Mouse (Mus musculus): ENCODE measurements around the gene Rai14. TPM values are rescaled to one million over a fixed set of nuclear protein-coding genes. Genes with fewer than 3 reads are reported as not detected.
"Not testable (repeated sequence)": the region's sequence is repeated elsewhere in the genome, so short reads cannot be mapped to it uniquely, and the experiment has no call there.

The Rai14 gene
- total and polyA plus RNA-seq, 3 experiments: not detected

DNA sequence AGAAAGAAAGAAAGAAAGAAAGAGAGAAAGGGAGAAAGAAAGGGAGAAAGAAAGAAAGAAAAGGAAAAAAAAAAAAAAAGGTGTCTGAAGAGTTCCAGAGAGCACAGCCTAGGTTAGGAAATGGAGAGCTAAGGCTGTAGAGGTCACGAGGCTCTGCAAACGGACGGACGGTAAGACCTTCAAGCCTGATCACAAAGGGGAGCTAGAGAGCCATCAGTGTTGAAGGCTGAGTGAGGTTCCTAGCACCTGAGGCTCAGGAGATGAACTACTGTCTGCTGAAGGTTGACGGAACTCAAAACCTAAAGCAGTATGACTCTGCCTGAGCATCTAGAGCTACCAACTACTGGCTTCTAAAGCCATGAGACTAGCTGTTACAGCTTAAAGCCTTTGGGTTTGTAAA is 179.8 kb downstream of the Rai14 start:
- Histone ChIP-seq H3K4me3 (ENCODE audit: control insufficient read depth in 1 of 2, insufficient read depth in 1 of 2, low read depth in 2 of 2, low read length in 2 of 2) (no peak overlapping the region), H3K4me1 (ENCODE audit: control insufficient read depth in 1 of 2, insufficient read depth in 2 of 2, low read length in 2 of 2) (peaks cover 0 to 6% of the 10 kb centered on the region in 2 experiments; a peak in 1 of 4 replicates), H3K79me2 (ENCODE audit: control insufficient read depth, insufficient read depth, low read length, poor library complexity) (no peaks in the 10 kb centered on the region), H3K36me3 (ENCODE audit: control insufficient read depth in 1 of 2, insufficient read depth in 2 of 2, low read length in 2 of 2) (peaks cover 0 to 5% of the 10 kb centered on the region in 2 experiments; a peak in 1 of 4 replicates), H3K27ac (ENCODE audit: control insufficient read depth, low read depth, low read length) (no peak overlapping the region), H3K27me3 (ENCODE audit: control insufficient read depth in 1 of 2, insufficient read depth in 2 of 2, low read length in 2 of 2) (no peaks in the 10 kb centered on the region), H3K9ac (ENCODE audit: control insufficient read depth, low read depth, low read length, poor library complexity, severe bottlenecking) (no peak overlapping the region), H3K9me3 (replicated peaks; ENCODE audit: insufficient read depth, low read length) (no peaks in the 10 kb centered on the region)
- no peak for TF ChIP-seq ZMIZ1 (IDR thresholded peaks at IDR 0.05; ENCODE audit: low read depth, low read length)
- TF ChIP-seq NRF1 (IDR thresholded peaks at IDR 0.05; ENCODE audit: insufficient read depth, low read depth, low read length, poor library complexity, severe bottlenecking): no peak
- TF ChIP-seq POLR2AphosphoS5 (IDR thresholded peaks at IDR 0.05; ENCODE audit: borderline replicate concordance, low read depth, low read length): no peak
- no peak for DNase-seq (ENCODE audit: low read depth, low spot score)

DNA sequence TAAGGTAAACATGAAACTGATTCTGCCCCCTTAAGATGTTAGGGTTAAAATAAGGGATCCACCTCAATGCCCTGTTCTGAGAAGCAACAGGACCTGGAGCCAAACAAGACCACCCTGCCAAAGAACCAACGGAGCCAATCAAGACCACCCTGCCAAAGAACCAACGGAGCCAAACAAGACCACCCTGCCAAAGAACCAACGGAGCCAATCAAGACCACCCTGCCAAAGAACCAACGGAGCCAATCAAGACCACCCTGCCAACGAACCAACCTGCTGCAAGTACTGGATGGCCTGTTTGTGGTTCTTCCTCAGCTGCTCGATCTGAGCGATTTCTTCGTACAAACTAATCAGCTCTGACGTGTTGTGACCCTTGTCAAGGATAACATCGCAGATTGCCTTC is 181.1 kb downstream of the Rai14 start:
- H3K27ac ChIP-seq (ENCODE audit: control insufficient read depth, low read depth, low read length); H3K79me2 ChIP-seq (ENCODE audit: control insufficient read depth, insufficient read depth, low read length, poor library complexity); DNase-seq (ENCODE audit: low read depth, low spot score); H3K4me3 ChIP-seq (ENCODE audit: control insufficient read depth in 1 of 2, insufficient read depth in 1 of 2, low read depth in 2 of 2, low read length in 2 of 2); H3K36me3 ChIP-seq (ENCODE audit: control insufficient read depth in 1 of 2, insufficient read depth in 2 of 2, low read length in 2 of 2); H3K9ac ChIP-seq (ENCODE audit: control insufficient read depth, low read depth, low read length, poor library complexity, severe bottlenecking); H3K4me1 ChIP-seq (ENCODE audit: control insufficient read depth in 1 of 2, insufficient read depth in 2 of 2, low read length in 2 of 2); H3K27me3 ChIP-seq (ENCODE audit: control insufficient read depth in 1 of 2, insufficient read depth in 2 of 2, low read length in 2 of 2); H3K9me3 ChIP-seq (replicated peaks; ENCODE audit: insufficient read depth, low read length): not testable (repeated sequence)

DNA sequence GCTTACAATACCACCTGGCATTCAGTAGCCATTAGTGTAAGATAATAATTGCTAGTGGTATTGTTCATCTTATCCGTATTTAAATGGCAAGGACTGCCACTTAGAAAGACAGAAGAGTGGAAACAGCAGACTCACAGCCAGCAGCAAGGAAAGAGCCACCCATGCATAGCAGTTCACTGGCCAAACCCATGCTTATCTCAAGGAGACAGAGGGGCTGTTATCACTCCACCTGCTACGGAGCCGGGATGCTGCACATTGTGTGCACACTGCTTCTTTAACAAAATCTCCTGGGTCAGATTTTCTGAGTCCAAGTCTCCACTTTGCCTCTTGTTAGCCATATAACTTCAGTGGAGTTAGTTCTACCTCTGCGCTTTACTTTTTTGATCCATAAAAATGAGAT is 183.1 kb downstream of the Rai14 start:
- no peaks in the 10 kb centered on the region for H3K79me2 ChIP-seq (ENCODE audit: control insufficient read depth, insufficient read depth, low read length, poor library complexity)
- H3K27ac ChIP-seq (ENCODE audit: control insufficient read depth, low read depth, low read length): no peak overlapping the region
- H3K36me3 ChIP-seq (ENCODE audit: control insufficient read depth in 1 of 2, insufficient read depth in 2 of 2, low read length in 2 of 2): peaks cover 0 to 5% of the 10 kb centered on the region in 2 experiments; a peak in 1 of 4 replicates
- no peaks in the 10 kb centered on the region for H3K27me3 ChIP-seq (ENCODE audit: control insufficient read depth in 1 of 2, insufficient read depth in 2 of 2, low read length in 2 of 2)
- peaks cover 0 to 6% of the 10 kb centered on the region in 2 experiments; a peak in 1 of 4 replicates for H3K4me1 ChIP-seq (ENCODE audit: control insufficient read depth in 1 of 2, insufficient read depth in 2 of 2, low read length in 2 of 2)
- peak; percentile 77 for DNase-seq (ENCODE audit: low read depth, low spot score)
- no peaks in the 10 kb centered on the region for H3K9me3 ChIP-seq (replicated peaks; ENCODE audit: insufficient read depth, low read length)
- no peak overlapping the region for H3K4me3 ChIP-seq (ENCODE audit: control insufficient read depth in 1 of 2, insufficient read depth in 1 of 2, low read depth in 2 of 2, low read length in 2 of 2)
- peak; percentile 91 for TF ChIP-seq TCF12 (IDR thresholded peaks at IDR 0.05; ENCODE audit: low read depth, low read length)
- peak; percentile 71 for TF ChIP-seq RCOR1 (IDR thresholded peaks at IDR 0.05; ENCODE audit: low read depth, low read length)
- TF ChIP-seq GATA1 (IDR thresholded peaks at IDR 0.05; ENCODE audit: low read depth, low read length): peak; percentile 94
- TF ChIP-seq MAZ (IDR thresholded peaks at IDR 0.05; ENCODE audit: low read depth, low read length): no peak
- peak; percentile 74 to 81 for TF ChIP-seq EP300 (IDR thresholded peaks at IDR 0.05; ENCODE audit: low read depth in 1 of 2, low read length in 2 of 2)
- TF ChIP-seq MYB (IDR thresholded peaks at IDR 0.05; ENCODE audit: low read depth, low read length): no peak
- TF ChIP-seq KAT2A (conservative IDR thresholded peaks at IDR 0.05; ENCODE audit: low read depth, low read length): no peak
- TF ChIP-seq TAL1 (IDR thresholded peaks at IDR 0.05; ENCODE audit: low read length): peak; percentile 65
- 0 out of 2 replicates have a peak, but pooled peaks have one; percentile 40 for TF ChIP-seq ETS1 (IDR thresholded peaks at IDR 0.05; ENCODE audit: low read depth, low read length)
- H3K9ac ChIP-seq (ENCODE audit: control insufficient read depth, low read depth, low read length, poor library complexity, severe bottlenecking): no peak overlapping the region

All from MEL (cell line).